In the genomic region with DNA sequence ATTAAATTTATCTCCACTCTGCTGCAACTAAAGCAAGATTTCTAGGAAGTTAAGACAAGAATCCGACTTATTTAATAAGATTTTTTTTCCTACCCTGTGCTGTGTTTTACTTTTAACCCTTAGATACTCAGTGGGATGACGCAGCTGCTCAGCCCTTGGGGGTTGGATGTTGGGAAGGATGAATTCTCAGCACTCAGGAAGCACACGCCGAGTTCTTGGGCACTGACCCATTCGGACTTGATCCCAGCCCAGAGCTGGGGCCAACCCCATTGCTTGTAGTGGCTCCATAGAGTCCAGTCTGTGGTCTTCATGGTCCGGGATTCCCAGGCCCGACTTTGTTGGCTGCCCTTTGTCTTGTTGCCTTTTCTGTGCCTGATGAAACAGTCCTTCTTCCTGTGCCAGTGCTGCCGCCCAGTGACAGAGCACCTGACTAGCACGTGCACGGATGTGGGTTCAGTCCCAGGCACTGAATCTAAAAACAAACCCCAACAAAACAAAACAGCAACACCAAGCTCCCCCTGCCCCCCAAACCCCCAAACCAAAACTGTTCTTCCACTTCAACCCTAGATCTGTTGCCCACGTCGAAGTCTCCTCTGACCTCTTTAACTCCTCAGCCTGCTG, we compare ENCODE assay signal across 10 mouse cellular contexts. TPM values are rescaled to one million over a fixed set of nuclear protein-coding genes. Genes with fewer than 3 reads are reported as not detected.
DNase-seq lines count a peak whose midpoint lies in the region; ATAC-seq and TF ChIP-seq lines count a peak whose summit lies in the region.
"Had no signal": no experiment of that assay in that cellular context is flagged by ENCODE, and none has a peak within 500 bp of the region (broad histone marks: within the 10 kb centered on the region; RNA-seq: fewer than 3 reads in every experiment).

No protein-coding gene starts in this region.

- TF ChIP-seq CTCF in liver, adult 2 months (IDR thresholded peaks at IDR 0.05; ENCODE audit: low read depth, low read length): peak; percentile 89

- 11% methylated on average over 12 of the region's 12 CpGs for WGBS in liver, adult 2 months

- peaks cover 29% of the 10 kb centered on the region for H3K4me1 ChIP-seq in liver, adult 2 months (ENCODE audit: control insufficient read depth, insufficient read depth, low read length)

- H3K36me3 ChIP-seq in liver, adult 2 months (ENCODE audit: control insufficient read depth, insufficient read depth, low read length): no peaks in the 10 kb centered on the region
- H3K36me3 ChIP-seq: embryonic facial prominence, embryonic 12.5 days; neural tube, embryonic 13.5 days had no signal

- peak; percentile 75 for DNase-seq in layer of hippocampus, adult 9-11 months
- DNase-seq in layer of hippocampus, adult 18-20 months (ENCODE audit: low spot score in 2 of 2): no peak
- peak; percentile 53 for DNase-seq in R1 (ENCODE audit: low read depth, low spot score)
- peak; percentile 26 for DNase-seq in embryo, embryonic 9.5 days (ENCODE audit: extremely low spot score)
- DNase-seq in heart, postnatal 10 days: peak; percentile 77 to 78
- DNase-seq in liver, adult 2 months (ENCODE audit: extremely low read depth, low read depth, low spot score): peak; percentile 88
- DNase-seq in thymus, postnatal 4 days: peak; percentile 91

- no peak for TF ChIP-seq POLR2A in liver, adult 2 months (IDR thresholded peaks at IDR 0.05; ENCODE audit: extremely low read depth, insufficient read depth, low read length)

- intact Hi-C loops in heart, postnatal 10 days (cut with DNase I): no loop called here

- no peak overlapping the region for H3K4me3 ChIP-seq in liver, adult 2 months (ENCODE audit: insufficient read depth, low read depth, low read length)
- H3K4me3 ChIP-seq: embryonic facial prominence, embryonic 12.5 days; neural tube, embryonic 13.5 days had no signal

- ATAC-seq in neutrophil, adult 5-6 weeks (ENCODE audit: extremely low read depth, insufficient number of reproducible peaks, low FRiP score, poor library complexity, severe bottlenecking): peak; percentile 98

- H3K27me3 ChIP-seq in liver, adult 2 months (ENCODE audit: control insufficient read depth, insufficient read depth, low read length): no peaks in the 10 kb centered on the region
- H3K27me3 ChIP-seq: embryonic facial prominence, embryonic 12.5 days; neural tube, embryonic 13.5 days had no signal

- H3K27ac ChIP-seq in liver, adult 2 months (replicated peaks; ENCODE audit: insufficient read depth, low read depth, low read length): peak overlapping the region; percentile 73
- H3K27ac ChIP-seq: embryonic facial prominence, embryonic 12.5 days; neural tube, embryonic 13.5 days had no signal

- H3K79me2 ChIP-seq in liver, adult 2 months (ENCODE audit: control insufficient read depth, insufficient read depth, low read length): peaks cover 15% of the 10 kb centered on the region; the same call in 1 of the 2 replicates

- peak overlapping the region; percentile 37 for H3K9ac ChIP-seq in liver, adult 2 months (ENCODE audit: low read depth, low read length)
- H3K9ac ChIP-seq: embryonic facial prominence, embryonic 12.5 days; neural tube, embryonic 13.5 days had no signal

RNA-seq across cellular contexts. Expression of a gene that starts 43.5 kb away (rescaled TPM):
- 100 to 1,000 TPM; 137 to 141 TPM for total RNA-seq in layer of hippocampus, adult 18-20 months (2021)
- total RNA-seq in heart, postnatal 10 days (2021): 100 to 1,000 TPM; 185 to 187 TPM
- total RNA-seq in liver, adult 2 months (2014; rRNA removed): 107 and 111 TPM in 2 replicates
- polyA plus RNA-seq in liver, adult 2 months (2012; rRNA removed): 22.6 and 27.3 TPM in 2 replicates
- total RNA-seq in neutrophil, adult 5-6 weeks (2017): 586 and 615 TPM in 2 replicates

Comparison
In these comparisons a context has a peak if more than half of its experiments do, and no peak if none do; other contexts are left out.
1. DNase-seq: peak in layer of hippocampus, adult 9-11 months (single experiment), R1 (single experiment), embryo, embryonic 9.5 days (single experiment), heart, postnatal 10 days (2 of 2), liver, adult 2 months (single experiment) and thymus, postnatal 4 days (single experiment); none in layer of hippocampus, adult 18-20 months (0 of 2).